Mouse (Mus musculus): ENCODE data around the gene P3h1. TPM values are rescaled to one million over a fixed set of nuclear protein-coding genes. Genes with fewer than 3 reads are reported as not detected.
A peak's percentile ranks its signal among the peaks of the same experiment; 100 is the strongest.
"Not testable (repeated sequence)": the region's sequence is repeated elsewhere in the genome, so short reads cannot be mapped to it uniquely, and the experiment has no call there.

The P3h1 gene
- total RNA-seq, 1 experiment from 2014 or later: 1.9 TPM

DNA sequence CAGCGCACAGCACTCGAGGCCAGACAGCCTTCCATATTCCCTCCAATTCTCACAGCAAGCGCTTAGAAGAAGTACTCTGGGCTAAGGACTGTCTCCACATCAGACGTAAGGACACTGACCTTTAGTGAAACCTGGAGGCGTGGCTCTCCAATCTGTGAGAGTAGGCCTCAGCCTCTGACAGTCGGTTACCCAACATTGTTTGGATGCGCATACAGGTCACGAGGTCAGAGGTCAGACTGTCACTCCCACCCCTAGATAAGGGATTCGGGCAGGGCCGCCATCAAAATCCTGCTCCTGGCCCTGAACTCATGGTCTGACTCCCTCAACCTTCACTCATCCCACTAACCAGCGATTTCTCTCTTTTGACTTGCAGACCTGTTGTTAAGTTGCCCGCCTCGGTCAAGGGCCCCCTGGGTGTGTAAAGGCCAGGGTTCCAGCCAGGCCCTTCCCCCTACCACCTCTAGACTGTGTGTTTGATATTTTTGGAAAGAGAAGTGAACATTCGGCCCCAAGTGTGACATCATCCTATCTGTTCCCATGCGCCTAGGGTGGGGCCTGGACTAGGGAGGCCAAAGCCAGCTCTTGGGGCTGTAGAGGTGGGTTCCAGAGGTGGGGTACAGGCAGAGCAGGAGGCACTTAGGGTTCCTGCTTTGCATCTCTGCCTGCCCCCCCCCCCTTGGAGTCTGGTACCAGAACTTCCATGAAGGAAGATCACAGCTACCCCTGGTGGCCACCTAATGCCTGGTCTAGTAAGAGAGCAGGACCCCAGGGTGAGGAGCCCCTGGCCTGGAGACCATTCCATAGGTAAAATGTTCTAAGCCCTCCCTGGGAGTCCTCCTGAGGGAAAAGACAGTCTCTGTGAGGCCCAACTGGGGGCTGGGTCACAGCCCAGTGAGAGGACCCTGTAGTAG, 26.9 kb downstream of the P3h1 start:
- no peak; the same call in 1 of the 2 replicates for ATAC-seq (ENCODE audit: extremely low read depth, insufficient number of reproducible peaks, low FRiP score, poor library complexity, severe bottlenecking)

DNA sequence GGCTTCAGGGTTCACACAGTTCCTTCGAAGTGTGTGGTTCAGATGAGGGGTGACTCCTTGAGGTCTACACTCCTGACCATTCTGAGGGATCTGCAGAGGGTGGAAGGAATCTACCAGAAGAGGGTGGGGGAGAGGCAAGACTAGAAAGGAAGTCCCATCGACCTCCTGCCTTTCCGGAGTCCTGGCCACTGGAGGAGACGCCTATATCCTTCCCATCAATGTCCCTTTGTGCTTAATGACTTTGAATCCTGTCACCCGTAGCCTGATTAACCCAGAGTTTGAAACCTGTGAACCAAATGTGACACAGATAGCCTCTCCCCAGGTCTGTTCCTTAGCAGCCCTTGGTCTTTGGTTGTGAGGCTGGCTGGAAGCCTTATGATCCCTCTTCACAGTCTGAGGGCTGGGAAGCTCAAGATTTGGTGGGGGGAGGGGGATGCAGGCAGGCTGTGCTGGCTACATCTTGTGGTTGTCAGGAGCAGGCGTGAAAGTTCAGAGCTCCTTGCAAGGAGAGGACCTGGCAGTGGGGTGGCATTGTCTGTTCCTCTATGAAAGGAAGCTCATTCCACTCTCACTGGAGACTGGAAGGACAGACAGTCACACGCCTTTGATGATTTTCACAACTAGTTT, 28.5 kb downstream of the P3h1 start:
- ATAC-seq (ENCODE audit: extremely low read depth, insufficient number of reproducible peaks, low FRiP score, poor library complexity, severe bottlenecking): no peak

DNA sequence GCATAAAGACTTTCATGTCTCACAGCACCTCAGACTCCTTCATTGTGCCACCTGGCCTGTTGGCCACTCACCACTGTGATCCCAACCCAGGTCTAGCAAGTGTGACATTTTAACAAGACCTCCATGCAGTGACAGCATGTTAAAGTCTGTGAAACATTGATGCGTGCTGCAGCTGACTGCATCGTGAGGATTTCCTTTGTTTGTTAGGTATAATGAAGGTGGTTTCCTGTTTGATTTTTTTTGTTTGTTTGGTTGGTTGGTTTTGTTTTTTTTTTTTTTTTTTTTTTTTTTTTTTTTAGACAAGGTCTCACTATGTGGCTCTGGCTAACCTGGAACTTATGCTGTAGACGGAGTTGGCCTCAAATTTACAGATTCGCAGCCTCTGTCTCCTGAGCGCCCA, 29.8 kb downstream of the P3h1 start:
- ATAC-seq (ENCODE audit: extremely low read depth, insufficient number of reproducible peaks, low FRiP score, poor library complexity, severe bottlenecking): no peak

GRCm38 (mm10) chr4:119263459-119263858, 30.7 kb downstream of the P3h1 start:
- ATAC-seq (ENCODE audit: extremely low read depth, insufficient number of reproducible peaks, low FRiP score, poor library complexity, severe bottlenecking): no peak

DNA sequence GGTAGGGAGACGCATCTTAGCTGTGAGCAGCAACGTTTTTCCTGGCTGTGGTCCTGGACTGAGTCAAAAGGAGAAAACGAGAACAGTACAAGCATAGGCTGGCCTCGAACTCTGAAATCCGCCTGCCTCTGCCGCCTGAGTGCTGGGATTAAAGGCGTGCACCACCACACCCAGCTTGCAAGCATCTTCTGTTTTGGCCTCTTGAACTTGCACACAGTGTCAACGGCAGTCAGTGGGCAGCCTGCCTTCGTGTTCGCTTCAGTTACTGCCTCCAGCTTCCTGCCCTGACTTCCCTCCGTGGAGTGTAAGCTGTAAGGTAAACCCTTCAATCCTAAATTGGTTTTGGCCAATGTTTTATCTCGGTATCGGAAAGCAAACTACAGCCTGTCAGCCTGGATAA, 33.9 kb downstream of the P3h1 start:
- no peak for ATAC-seq (ENCODE audit: extremely low read depth, insufficient number of reproducible peaks, low FRiP score, poor library complexity, severe bottlenecking)

DNA sequence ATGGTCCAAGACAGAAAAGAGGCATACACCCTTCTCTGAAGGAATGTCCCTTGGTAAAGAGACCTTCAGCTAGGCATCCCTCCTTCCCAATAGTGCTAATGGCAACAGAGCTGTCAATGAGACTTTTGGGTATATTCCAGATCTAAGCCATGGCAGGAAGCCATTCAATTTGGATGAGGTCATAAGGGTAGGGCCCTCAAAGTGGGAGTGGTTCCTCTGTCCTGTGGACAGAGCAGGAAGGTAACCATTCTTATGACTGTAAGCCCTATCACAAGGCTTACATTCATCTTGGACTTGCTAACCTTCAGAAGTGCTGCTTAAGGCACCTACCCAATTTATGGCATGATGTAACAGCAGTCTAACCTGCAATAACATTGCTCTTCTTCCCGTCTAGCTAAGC, 41.9 kb downstream of the P3h1 start:
- ATAC-seq (ENCODE audit: extremely low read depth, insufficient number of reproducible peaks, low FRiP score, poor library complexity, severe bottlenecking): no peak

DNA sequence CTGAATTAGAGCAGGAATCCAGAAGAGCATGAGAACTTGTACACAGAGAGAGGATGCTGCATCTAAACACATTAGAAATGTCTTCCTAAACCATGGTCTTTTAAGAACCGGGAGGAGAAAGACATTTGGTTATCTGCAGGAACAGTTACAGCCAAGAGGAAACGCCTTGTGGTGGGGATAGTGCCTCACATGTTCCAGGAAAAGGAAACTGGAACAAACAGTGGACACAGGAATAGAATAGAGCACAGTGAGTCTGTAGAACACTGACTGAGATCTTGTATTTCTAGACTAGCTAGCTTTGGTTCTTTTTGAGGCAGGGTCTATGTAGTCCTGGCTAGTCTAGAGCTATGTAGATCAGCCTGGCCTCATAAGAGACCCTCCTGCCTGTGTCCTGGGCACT, 42.5 kb downstream of the P3h1 start:
- ATAC-seq (ENCODE audit: extremely low read depth, insufficient number of reproducible peaks, low FRiP score, poor library complexity, severe bottlenecking): no peak

DNA sequence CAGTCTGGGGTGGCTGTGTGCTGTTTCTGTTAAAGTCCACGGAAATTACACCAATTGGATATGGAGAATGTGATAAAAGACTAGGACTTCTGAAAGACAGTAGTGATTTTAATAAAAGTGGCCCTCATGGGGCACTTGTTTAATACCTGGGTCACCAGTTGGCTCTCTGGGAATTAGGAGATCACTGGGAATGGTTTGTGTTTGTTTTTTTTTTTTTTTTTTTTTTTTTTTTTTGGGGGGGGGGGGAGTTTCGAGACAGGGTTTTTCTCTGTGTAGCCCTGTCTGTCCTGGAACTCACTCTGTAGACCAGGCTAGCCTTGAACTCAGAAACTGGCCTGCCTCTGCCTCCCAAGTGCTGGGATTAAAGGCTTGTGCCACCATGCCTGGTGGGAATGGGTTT, 43.0 kb downstream of the P3h1 start:
- ATAC-seq (ENCODE audit: extremely low read depth, insufficient number of reproducible peaks, low FRiP score, poor library complexity, severe bottlenecking): no peak

DNA sequence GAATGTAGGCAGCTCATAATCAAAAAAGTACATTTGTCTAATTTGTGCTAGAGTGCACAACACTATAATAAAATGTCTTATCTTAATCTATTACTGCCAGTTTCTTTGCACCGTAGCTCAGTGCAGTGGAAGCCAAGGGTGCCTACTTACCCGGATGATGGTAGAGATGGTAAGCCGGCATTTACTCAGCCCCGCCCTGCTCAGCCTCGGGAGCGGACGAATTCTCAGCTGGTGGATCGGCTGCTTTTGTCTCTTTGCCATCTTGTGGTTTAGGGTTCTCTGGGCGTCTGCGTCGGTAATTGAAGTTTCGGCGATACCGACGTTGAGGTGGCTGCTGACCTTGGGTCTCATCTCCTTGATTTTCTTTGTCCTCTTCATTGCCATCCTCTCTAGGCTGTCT, 46.1 kb downstream of the P3h1 start:
- ATAC-seq (ENCODE audit: extremely low read depth, insufficient number of reproducible peaks, low FRiP score, poor library complexity, severe bottlenecking): not testable (repeated sequence)

DNA sequence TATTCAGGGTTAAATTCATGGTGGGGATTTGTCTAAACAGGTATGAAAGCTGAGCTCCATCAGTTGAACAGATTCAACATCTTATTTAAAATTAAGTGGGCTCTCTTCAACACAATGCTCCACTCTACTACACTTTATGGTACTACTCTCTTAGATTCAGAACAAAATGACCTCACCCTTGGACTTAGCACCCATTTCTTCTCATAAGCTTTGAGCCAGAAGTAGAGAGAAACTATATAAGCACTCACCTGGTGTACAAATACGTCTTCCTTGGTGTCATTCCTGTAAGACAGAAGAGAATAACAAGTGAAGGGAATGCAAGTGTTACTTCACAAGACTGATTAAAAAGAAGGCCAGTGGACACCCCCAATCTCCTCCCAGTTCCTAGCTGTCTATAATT, 52.1 kb downstream of the P3h1 start:
- ATAC-seq (ENCODE audit: extremely low read depth, insufficient number of reproducible peaks, low FRiP score, poor library complexity, severe bottlenecking): no peak

DNA sequence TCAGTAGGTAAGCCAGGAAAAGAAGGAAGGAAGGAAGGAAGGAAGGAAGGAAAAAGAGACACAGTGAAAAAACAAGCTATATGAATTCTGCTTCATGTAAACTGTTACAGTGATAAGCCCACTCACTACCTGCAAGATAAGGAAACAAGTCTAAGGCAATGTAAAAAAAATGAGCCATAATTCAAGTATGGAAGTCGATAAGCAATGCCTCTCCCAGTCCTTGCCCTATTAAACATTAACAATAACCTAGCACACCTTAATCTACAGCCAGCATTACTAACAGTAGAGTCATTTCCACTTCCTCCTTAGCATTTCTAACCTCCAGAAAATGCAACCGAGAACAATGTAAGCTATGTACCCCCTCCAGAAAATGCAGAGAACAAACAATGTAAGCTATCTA, 52.6 kb downstream of the P3h1 start:
- no peak for ATAC-seq (ENCODE audit: extremely low read depth, insufficient number of reproducible peaks, low FRiP score, poor library complexity, severe bottlenecking)

DNA sequence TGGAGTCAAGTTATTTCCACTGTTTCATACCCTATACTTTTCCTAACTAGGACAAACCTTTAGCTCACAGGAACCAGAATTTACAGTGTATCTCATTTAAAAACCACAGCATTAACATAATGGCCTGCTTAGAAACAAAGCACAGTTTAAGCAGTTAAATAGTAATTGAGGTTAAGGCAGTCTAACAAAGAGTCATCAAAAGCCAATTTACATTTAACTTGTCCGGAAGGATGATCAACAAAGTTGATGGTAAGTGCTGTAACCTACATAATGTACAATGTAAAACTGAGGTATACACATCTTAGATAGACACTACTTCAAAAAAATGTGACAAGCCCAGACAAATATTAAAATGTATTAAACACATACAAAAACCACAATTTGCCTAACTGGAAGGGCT, 59.2 kb downstream of the P3h1 start:
- no peak for ATAC-seq (ENCODE audit: extremely low read depth, insufficient number of reproducible peaks, low FRiP score, poor library complexity, severe bottlenecking)

DNA sequence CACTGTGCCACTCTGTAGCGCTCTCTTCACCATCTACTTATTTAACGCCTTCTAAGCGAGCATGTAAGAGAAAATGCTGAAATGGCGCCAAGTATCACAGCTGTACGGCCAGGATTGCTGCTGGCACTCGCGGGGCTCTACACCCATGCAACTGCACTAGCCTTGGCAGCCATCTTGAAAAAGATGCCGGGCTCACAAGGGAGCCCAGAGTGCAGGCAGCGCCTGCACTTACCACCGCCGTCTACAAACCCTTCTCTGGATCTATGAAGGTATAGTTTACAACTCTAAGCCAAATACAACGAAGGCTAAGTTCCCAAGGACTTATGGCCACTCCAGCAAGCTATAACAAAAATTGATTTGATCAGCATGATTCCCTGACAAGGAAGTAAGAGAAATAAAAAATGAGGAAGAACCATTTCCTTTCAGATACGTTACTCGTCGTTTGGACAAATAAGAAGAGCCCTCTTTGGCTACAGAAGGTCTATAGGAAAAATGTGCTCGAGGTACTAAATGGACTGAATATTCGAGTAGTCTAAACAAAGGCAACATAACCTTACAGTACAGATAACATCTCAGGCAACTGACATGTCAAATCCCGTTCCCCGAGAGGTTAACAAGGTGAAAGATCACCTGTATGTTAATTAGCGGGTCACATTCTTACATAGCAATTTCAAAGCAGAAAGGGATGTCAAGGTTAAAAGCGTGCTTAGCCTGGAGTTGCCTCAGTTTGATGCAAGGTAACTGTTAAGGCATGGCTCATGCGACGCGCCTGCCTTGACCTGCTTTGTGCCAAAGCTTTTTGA, 60.3 kb downstream of the P3h1 start:
- ATAC-seq (ENCODE audit: extremely low read depth, insufficient number of reproducible peaks, low FRiP score, poor library complexity, severe bottlenecking): no peak

- ATAC-seq (ENCODE audit: extremely low read depth, insufficient number of reproducible peaks, low FRiP score, poor library complexity, severe bottlenecking): no peak
These were observed 61.0 kb downstream of the P3h1 start for GRCm38 (mm10) chr4:119293574-119294258.

GRCm38 (mm10) chr4:119294415-119295133, 61.9 kb downstream of the P3h1 start, which contains the start of gene Ybx1:
Gene Ybx1, minus strand, starts transcription at chr4:119294604.
- ATAC-seq (ENCODE audit: extremely low read depth, insufficient number of reproducible peaks, low FRiP score, poor library complexity, severe bottlenecking): peak; percentile 99

DNA sequence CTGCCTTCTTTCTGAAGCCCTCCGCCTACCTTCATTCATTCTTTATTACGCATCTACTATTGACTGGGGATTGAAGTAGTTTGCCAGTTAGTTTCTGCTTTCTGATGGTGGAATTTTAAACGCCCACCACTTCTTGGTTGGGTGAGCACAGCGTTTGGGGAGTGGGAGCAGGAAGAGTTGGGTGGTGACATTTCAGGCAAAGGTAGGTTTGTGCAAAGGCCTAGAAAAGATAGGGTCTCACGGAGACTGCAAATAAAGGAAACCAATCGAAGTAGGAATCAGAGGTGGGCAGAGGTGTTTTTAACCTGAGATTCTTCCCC, 62.4 kb downstream of the P3h1 start:
- no peak for ATAC-seq (ENCODE audit: extremely low read depth, insufficient number of reproducible peaks, low FRiP score, poor library complexity, severe bottlenecking)

DNA sequence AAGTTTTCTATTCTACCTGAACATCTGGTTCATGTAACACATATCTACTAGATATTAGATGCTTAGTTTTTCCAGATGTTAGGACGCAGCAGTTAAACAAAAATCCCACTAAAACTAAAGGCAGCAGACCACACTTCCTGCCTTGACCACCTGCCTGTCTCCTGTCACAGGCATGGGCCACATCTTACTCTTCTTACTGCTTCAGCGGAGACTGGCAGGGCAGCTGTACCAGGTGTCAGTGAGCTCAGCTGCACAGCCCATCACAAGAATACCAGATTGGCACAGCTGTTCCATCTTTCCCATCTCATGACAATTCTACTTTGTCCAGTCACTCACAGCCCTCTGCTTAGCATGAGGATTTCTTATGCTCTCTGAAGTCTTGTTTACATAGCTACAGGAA, 64.6 kb downstream of the P3h1 start:
- ATAC-seq (ENCODE audit: extremely low read depth, insufficient number of reproducible peaks, low FRiP score, poor library complexity, severe bottlenecking): no peak
